Mouse (Mus musculus) forebrain, embryonic 15.5 days (tissue): Measurements from ENCODE around the gene Gm17677. TPM values are rescaled to one million over a fixed set of nuclear protein-coding genes. Genes with fewer than 3 reads are reported as not detected.

Experiments used
- ATAC-seq: fragments of 200-750 bp; cut with Nextera tagmentation; replicated peaks from 2 replicates; pipeline ENCODE4 v1.8.0; 2017; ENCODE audit warnings: mild to moderate bottlenecking, moderate TSS enrichment, moderate library complexity
- H3K27ac ChIP-seq: fragments of 300-500 bp; sonication (generic); replicated peaks from 2 replicates; pipeline ENCODE4 v1.5.1; 2015; ENCODE audit warnings: mild to moderate bottlenecking, inconsistent platforms
- H3K27me3 ChIP-seq: fragments of 300-500 bp; sonication (generic); 2 replicates; pipeline ENCODE4 v1.6.1; 2015; ENCODE audit warnings: inconsistent platforms
- H3K36me3 ChIP-seq: fragments of 300-500 bp; sonication (generic); 2 replicates; pipeline ENCODE4 v1.6.1; 2015; ENCODE audit warnings: mild to moderate bottlenecking, inconsistent platforms
- H3K4me1 ChIP-seq: fragments of 300-500 bp; sonication (generic); 2 replicates; pipeline ENCODE4 v1.6.1; 2015; ENCODE audit warnings: inconsistent platforms
- H3K4me2 ChIP-seq: fragments of 300-500 bp; sonication (generic); replicated peaks from 2 replicates; pipeline ENCODE4 v1.6.1; 2015; ENCODE audit warnings: mild to moderate bottlenecking, inconsistent platforms
- H3K4me3 ChIP-seq: fragments of 300-500 bp; sonication (generic); 2 replicates; pipeline ENCODE4 v1.5.1; 2015; ENCODE audit warnings: mild to moderate bottlenecking, inconsistent platforms
- H3K9ac ChIP-seq: fragments of 300-500 bp; sonication (generic); replicated peaks from 2 replicates; pipeline ENCODE4 v1.6.1; 2015; ENCODE audit warnings: mild to moderate bottlenecking, inconsistent platforms
- H3K9me3 ChIP-seq: fragments of 300-500 bp; sonication (generic); 2 replicates; pipeline ENCODE4 v1.6.1; 2016; ENCODE audit warnings: inconsistent platforms
- WGBS: fragments of 180-500 bp; shearing (Covaris S2); methylation state at CpG from one replicate; pipeline ENCODE4 v1.1.7; 2015; ENCODE audit warnings: mixed read lengths; 5-methylcytosine and 5-hydroxymethylcytosine counted together
- polyA plus RNA-seq: library from polyadenylated mRNA; unstranded; fragments of >200 nt; fragmentation: Nextera tagmentation; extraction: Ambion mirVana; gene quantifications from 2 replicates; pipeline ENCODE4 v1.2.1, GENCODE M21; 2015

The Gm17677 gene
- polyA plus RNA-seq, result not detected in 2 replicates

- H3K36me3 ChIP-seq, result no peaks in the 10 kb centered on the region
- H3K4me2 ChIP-seq, result no peak within 1 kb of the TSS
- H3K27me3 ChIP-seq, result no peaks in the 10 kb centered on the region
- no peaks in the 10 kb centered on the region for H3K9me3 ChIP-seq
- H3K4me1 ChIP-seq, result no peaks in the 10 kb centered on the region
- no peak within 1 kb of the TSS for H3K27ac ChIP-seq
- no peak within 1 kb of the TSS for H3K9ac ChIP-seq
- ATAC-seq, result no peak
- H3K4me3 ChIP-seq, result no peak within 1 kb of the TSS
Observed at GRCm38 (mm10) chr9:35740749-35741148, at the start of gene Gm17677. Gene Gm17677, plus strand, starts transcription at chr9:35741049.

DNA sequence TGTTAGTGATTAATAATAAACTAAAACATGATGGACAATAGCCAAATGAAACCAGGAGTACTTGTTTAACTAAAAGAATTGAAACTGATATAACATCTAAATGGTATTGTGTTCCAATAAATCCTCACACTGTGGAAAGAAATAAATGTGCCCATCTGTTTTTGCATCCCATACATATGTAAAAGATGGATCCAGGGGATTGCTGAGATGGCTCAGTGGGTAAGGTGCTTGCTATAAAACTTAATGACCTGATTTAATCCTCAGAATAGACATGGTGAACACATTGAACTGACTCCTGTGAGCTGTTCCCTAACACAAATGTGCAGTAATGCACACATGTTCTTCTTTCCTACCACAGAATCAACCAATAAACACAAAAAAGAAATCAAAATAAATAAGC, 48.9 kb upstream of the Gm17677 start:
- Histone ChIP-seq H3K27ac (no peak overlapping the region), H3K4me2 (no peak overlapping the region), H3K4me1 (no peaks in the 10 kb centered on the region), H3K27me3 (no peaks in the 10 kb centered on the region), H3K9me3 (no peaks in the 10 kb centered on the region), H3K36me3 (no peaks in the 10 kb centered on the region), H3K9ac (no peak overlapping the region), H3K4me3 (no peak overlapping the region)
- no peak for ATAC-seq

DNA sequence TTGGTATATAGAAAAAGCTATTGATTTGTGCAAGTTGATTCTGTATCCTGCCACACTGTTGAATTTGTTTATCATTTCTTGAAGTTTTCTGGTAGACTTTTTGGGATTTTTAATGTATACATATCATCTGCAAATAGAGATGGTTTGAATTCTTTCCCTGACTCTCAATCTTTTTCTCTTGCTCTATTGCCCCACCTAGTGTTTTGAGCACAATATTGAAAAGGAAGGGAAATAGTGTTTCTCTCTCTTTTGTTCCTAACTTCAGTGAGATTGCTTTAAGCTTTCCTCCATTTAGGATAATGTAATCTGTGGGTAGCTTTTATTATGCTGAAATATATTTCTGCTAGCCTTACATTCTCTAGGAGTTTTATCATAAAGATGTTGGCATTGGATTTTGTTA, 33.6 kb upstream of the Gm17677 start:
- no peaks in the 10 kb centered on the region for H3K9me3 ChIP-seq
- H3K9ac ChIP-seq, result no peak overlapping the region
- H3K4me2 ChIP-seq, result no peak overlapping the region
- no peaks in the 10 kb centered on the region for H3K4me1 ChIP-seq
- no peak overlapping the region for H3K4me3 ChIP-seq
- H3K36me3 ChIP-seq, result no peaks in the 10 kb centered on the region
- H3K27ac ChIP-seq, result no peak overlapping the region
- no peak for ATAC-seq
- no peaks in the 10 kb centered on the region for H3K27me3 ChIP-seq

DNA sequence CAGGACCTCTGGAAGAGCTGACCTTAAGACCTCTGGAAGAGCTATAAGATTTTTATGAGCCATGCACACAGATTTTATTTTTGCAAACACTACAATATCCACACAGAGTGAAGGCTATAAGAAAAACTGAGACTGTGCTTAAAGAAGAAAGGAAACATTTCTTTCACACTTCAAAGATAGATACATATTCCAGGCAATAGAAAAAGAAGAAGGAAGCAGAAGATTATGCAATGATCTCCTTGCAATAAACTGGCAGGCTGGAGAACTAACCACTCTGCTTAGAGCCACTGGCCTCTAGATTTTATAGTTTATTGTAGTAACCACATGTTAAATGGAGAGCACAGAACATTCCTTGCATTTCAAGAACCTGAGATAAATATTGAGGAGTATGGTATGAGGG, 16.0 kb downstream of the Gm17677 start:
- ATAC-seq, result no peak
- Histone ChIP-seq H3K27ac (no peak overlapping the region), H3K9me3 (no peaks in the 10 kb centered on the region), H3K4me1 (no peaks in the 10 kb centered on the region), H3K4me3 (no peak overlapping the region), H3K4me2 (no peak overlapping the region), H3K9ac (no peak overlapping the region), H3K36me3 (no peaks in the 10 kb centered on the region), H3K27me3 (no peaks in the 10 kb centered on the region)

DNA sequence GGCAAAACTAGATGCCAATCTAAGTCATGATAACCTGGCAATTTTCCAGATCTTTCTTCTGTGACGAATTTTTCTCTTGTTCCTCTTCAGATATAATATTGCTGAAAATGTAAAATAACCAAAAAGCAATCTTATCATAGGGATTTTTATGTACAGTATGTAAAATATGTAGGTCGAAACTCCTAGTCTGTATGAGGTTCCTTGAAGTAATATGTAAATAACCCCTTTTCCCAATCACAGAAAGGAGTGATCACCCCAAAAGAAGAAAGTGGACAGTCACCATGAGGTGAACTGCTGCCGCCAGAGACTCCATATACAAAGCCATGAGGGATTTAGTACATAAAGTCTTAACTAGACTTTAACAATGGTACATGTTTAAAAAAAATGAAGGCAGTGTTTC, 37.2 kb downstream of the Gm17677 start, which contains the start of gene Gm17727:
TSS of gene Gm17727 (minus strand) at position 101 of the 400 bp plus-strand sequence.
- WGBS, result 65% methylated on average over 3 of the region's 3 CpGs
- Histone ChIP-seq H3K9me3 (peaks cover 3% of the 10 kb centered on the region; the same call in 1 of the 2 replicates), H3K27me3 (no peaks in the 10 kb centered on the region), H3K9ac (no peak within 1 kb of the TSS), H3K4me2 (no peak within 1 kb of the TSS), H3K4me1 (no peaks in the 10 kb centered on the region), H3K4me3 (no peak within 1 kb of the TSS), H3K36me3 (no peaks in the 10 kb centered on the region), H3K27ac (no peak within 1 kb of the TSS)
- no peak for ATAC-seq

GRCm38 (mm10) chr9:35790001-35790400, 49.2 kb downstream of the Gm17677 start, which contains the start of the genes Gm27235 and D730048I06Rik:
Gene Gm27235, minus strand, starts transcription at chr9:35790101.
Gene D730048I06Rik, minus strand, starts transcription at chr9:35790112.
- Histone ChIP-seq H3K4me3 (no peak within 1 kb of the TSS), H3K36me3 (no peaks in the 10 kb centered on the region), H3K27me3 (no peaks in the 10 kb centered on the region), H3K27ac (no peak within 1 kb of the TSS), H3K9ac (no peak within 1 kb of the TSS), H3K4me2 (no peak within 1 kb of the TSS), H3K9me3 (peaks cover 3% of the 10 kb centered on the region), H3K4me1 (no peaks in the 10 kb centered on the region)
- 92% methylated on average over 3 of the region's 3 CpGs for WGBS
- no peak for ATAC-seq

Other genes with a start within 250 kb of the Gm17677 start
- gene Gm1113, start 222.8 kb upstream of the Gm17677 start, polyA plus RNA-seq, result not detected in 2 replicates
- 19.6 and 20.1 TPM in 2 replicates for gene Ddx25, start 182.5 kb upstream of the Gm17677 start, polyA plus RNA-seq
- 18.8 TPM in 2 replicates for gene Pus3, start 182.5 kb upstream of the Gm17677 start, polyA plus RNA-seq
- 1.1 and 1.6 TPM in 2 replicates for gene Pate2, start 170.8 kb upstream of the Gm17677 start, polyA plus RNA-seq
- gene Hyls1, start 170.7 kb upstream of the Gm17677 start, polyA plus RNA-seq, result 23.6 and 26.8 TPM in 2 replicates
- gene Pate4, start 129.1 kb upstream of the Gm17677 start, polyA plus RNA-seq, result not detected in 2 replicates
- 0.14 TPM in 1 of 2 replicates, not detected in the other for gene Pate3, start 92.8 kb upstream of the Gm17677 start, polyA plus RNA-seq
- gene Pate1, start 53.7 kb upstream of the Gm17677 start, polyA plus RNA-seq, result not detected in 2 replicates
- not detected in 2 replicates for gene Gm17727, start 37.1 kb downstream of the Gm17677 start, polyA plus RNA-seq
- not detected in 2 replicates for gene Gm27235, start 49.1 kb downstream of the Gm17677 start, polyA plus RNA-seq
- not detected in 2 replicates for gene D730048I06Rik, start 49.1 kb downstream of the Gm17677 start, polyA plus RNA-seq
- not detected in 2 replicates for gene 9230110F15Rik, start 103.1 kb downstream of the Gm17677 start, polyA plus RNA-seq
- not detected in 2 replicates for gene 9230113P08Rik, start 167.4 kb downstream of the Gm17677 start, polyA plus RNA-seq